Mouse (Mus musculus) bone marrow, adult 2 months (tissue): ENCODE data around the gene Hist1h2bm.

Source experiments
- CTCF ChIP-seq: fragments of 200-500 bp; IDR thresholded peaks from 2 replicates; pipeline ENCODE4 v1.5.1; 2011; ENCODE audit warnings: low read length, control low read depth; ENCODE audit not compliant: control insufficient read depth, insufficient read depth
- POLR2A ChIP-seq: fragments of 200-500 bp; IDR thresholded peaks from 2 replicates; pipeline ENCODE4 v1.6.1; 2011; ENCODE audit warnings: low read depth, mild to moderate bottlenecking, control low read depth, low read length, borderline replicate concordance; ENCODE audit not compliant: control insufficient read depth

GRCm38 (mm10) chr13:21722373-21722925 lies 605 bp downstream of the Hist1h2bm start:
- no peak for TF ChIP-seq CTCF
- no peak for TF ChIP-seq POLR2A
